Mouse (Mus musculus) heart, embryonic 12.5 days (tissue): Measurements from ENCODE around the gene 3110009E18Rik. TPM values are rescaled to one million over a fixed set of nuclear protein-coding genes. Genes with fewer than 3 reads are reported as not detected.

Experiments used
- ATAC-seq: fragments of 200-750 bp; cut with Nextera tagmentation; 2 replicates; pipeline ENCODE4 v1.8.0; 2017; ENCODE audit warnings: moderate TSS enrichment, moderate library complexity; ENCODE audit not compliant: insufficient number of reproducible peaks, low FRiP score
- H3K27ac ChIP-seq: fragments of 300-500 bp; sonication (generic); 2 replicates; pipeline ENCODE4 v1.5.1; 2016; ENCODE audit warnings: mild to moderate bottlenecking, moderate library complexity; ENCODE audit not compliant: poor library complexity, severe bottlenecking
- H3K27me3 ChIP-seq: fragments of 300-500 bp; sonication (generic); replicated peaks from 2 replicates; pipeline ENCODE4 v1.6.1; 2016; ENCODE audit warnings: mild to moderate bottlenecking, moderate library complexity
- H3K36me3 ChIP-seq: fragments of 300-500 bp; sonication (generic); 2 replicates; pipeline ENCODE4 v1.6.1; 2016; ENCODE audit warnings: mild to moderate bottlenecking, moderate library complexity
- H3K4me1 ChIP-seq: fragments of 300-500 bp; sonication (generic); replicated peaks from 2 replicates; pipeline ENCODE4 v1.6.1; 2016; ENCODE audit warnings: mild to moderate bottlenecking
- H3K4me2 ChIP-seq: fragments of 300-500 bp; sonication (generic); 2 replicates; pipeline ENCODE4 v1.6.1; 2016; ENCODE audit warnings: mild to moderate bottlenecking, moderate library complexity
- H3K4me3 ChIP-seq: fragments of 300-500 bp; sonication (generic); 2 replicates; pipeline ENCODE4 v1.5.1; 2016; ENCODE audit warnings: mild to moderate bottlenecking
- H3K9ac ChIP-seq: fragments of 300-500 bp; sonication (generic); 2 replicates; pipeline ENCODE4 v1.6.1; 2016; ENCODE audit warnings: mild to moderate bottlenecking, moderate library complexity
- H3K9me3 ChIP-seq: fragments of 300-500 bp; sonication (generic); replicated peaks from 2 replicates; pipeline ENCODE4 v1.6.1; 2016; ENCODE audit warnings: mild to moderate bottlenecking, moderate library complexity
- WGBS: fragments of 180-500 bp; shearing (Covaris S2); methylation state at CpG from one replicate; pipeline ENCODE4 v1.1.7; 2016; 5-methylcytosine and 5-hydroxymethylcytosine counted together
- polyA plus RNA-seq: library from polyadenylated mRNA; unstranded; fragments of >200 nt; fragmentation: Nextera tagmentation; extraction: Ambion mirVana; gene quantifications from 2 replicates; pipeline ENCODE4 v1.2.1, GENCODE M21; 2016

The 3110009E18Rik gene
- 11.8 and 14.1 TPM in 2 replicates for polyA plus RNA-seq

DNA sequence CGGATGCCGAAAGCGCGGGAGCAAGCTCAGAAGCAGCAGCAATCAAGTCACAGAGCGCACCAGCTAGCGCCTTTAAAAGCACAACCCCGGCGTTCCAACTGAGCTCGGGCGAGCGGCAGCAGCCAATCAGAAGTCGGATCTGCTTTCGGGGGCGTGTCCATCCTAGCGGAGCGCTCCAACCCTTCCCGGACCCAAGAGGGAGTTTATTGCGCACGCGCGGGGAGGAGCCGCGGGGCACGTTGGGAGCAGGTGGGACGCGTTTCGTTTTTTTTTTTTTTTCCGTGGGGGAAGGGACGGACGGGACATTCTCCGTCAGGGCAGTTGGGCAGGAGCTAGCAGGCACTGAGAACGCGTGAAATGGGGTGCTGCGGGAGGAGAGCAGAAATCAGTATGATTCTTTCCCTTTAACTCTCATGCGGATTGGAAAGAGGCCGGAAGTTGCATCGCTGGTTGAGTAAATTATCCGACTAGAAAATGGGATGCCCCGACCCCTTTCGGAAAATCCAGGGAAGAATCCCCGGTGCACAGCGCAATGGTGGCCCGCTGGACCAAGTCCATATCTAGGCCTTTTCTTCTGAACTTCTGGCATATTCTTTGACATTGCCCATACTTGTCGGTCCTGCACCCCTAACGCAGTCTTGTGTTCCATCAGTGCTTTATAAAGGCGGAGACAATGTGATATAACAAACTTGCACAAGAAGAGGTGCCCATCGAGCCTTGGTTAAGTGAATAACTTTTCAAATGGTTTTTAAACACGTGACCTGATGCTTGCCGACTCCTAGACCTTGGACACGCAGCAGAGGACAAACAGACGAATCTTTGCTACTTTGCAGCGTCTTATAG is at the start of gene 3110009E18Rik, which contains the start of gene Dbi:
3110009E18Rik (plus strand) TSS at position 219 of the 843 bp plus-strand sequence.
Dbi (minus strand) TSS at position 110 of the 843 bp plus-strand sequence.
- H3K27ac ChIP-seq, result peak within 1 kb of the TSS; percentile 96
- WGBS, result 2% methylated on average over 52 of the region's 52 CpGs
- H3K9me3 ChIP-seq, result no peaks in the 10 kb centered on the region
- H3K36me3 ChIP-seq, result peaks cover 23% of the 10 kb centered on the region
- H3K27me3 ChIP-seq, result no peaks in the 10 kb centered on the region
- peaks cover 34% of the 10 kb centered on the region for H3K4me1 ChIP-seq
- ATAC-seq, result peak; percentile 93
- H3K4me2 ChIP-seq, result peak within 1 kb of the TSS; percentile 82
- peak within 1 kb of the TSS; percentile 83 for H3K9ac ChIP-seq
- H3K4me3 ChIP-seq, result peak within 1 kb of the TSS; percentile 67

DNA sequence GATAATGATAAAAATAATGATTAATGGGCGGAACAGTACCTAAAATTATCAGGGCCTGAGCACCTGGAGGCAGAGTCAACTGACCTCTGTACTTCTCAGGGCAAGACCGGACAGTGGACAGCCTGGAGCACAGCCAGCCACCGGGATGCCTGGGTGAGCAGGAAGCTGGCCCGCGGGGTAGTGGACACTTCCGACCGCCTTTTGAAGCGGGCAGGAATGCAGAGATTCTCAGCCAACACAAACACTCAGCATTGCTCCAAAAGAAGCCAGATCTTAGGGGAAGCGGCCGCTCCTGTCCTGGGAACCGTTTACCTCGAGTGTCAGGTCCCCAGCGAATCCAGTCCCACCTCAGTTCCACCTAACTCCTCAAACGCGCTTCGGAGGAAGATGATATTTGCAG is 48.1 kb upstream of the 3110009E18Rik start:
- WGBS, result 5% methylated on average over 16 of the region's 16 CpGs
- ATAC-seq, result no peak
- H3K9ac ChIP-seq, result peak overlapping the region; percentile 62

DNA sequence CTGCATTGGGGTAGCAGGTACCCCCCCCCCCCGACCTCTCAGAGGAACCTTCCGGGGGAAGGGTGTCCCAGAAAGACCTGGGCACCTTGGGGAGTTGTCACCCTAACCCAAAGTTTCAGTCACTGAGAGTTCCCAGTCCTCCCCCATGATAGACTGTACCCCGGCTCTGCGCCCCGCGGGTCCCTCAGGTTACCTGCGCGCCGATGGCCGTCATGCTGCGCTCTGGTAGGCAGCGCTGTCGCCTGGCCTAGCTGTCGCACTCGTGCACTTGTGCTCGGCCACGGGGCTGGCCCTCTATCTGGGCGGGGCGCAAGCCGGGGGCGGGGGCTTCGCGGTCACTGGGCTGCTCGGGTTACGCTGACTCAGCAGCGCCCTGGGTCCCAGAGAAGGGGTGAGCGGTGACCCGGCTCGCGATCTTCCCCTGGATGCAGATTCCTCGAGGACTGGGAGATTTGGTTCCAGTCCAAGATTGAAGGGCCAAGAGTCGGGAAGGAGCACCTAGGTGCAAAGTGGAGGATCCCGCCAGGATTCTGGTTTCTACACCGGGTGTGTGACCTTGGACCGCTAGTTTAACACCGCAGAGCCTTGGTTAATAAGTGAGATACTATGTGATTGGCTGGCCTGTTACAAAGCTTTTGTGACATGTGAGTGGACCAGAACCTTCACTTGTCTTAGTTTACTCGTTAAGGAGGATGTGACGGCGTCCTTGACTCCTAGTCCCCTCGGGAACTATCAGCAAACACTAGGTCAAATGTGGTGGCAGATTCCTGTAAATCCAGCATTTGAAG is 47.3 kb upstream of the 3110009E18Rik start, which contains the start of gene Tmem37:
Tmem37 (minus strand) TSS at position 556 of the 788 bp plus-strand sequence.
- 1% methylated on average over 40 of the region's 40 CpGs for WGBS
- peak within 1 kb of the TSS; percentile 89 for H3K4me2 ChIP-seq
- H3K9me3 ChIP-seq, result no peaks in the 10 kb centered on the region
- peak within 1 kb of the TSS; percentile 45; the same call in 1 of the 2 replicates for H3K27ac ChIP-seq
- H3K4me3 ChIP-seq, result peak within 1 kb of the TSS; percentile 46
- H3K27me3 ChIP-seq, result no peaks in the 10 kb centered on the region; the same call in 1 of the 2 replicates
- peaks cover 23% of the 10 kb centered on the region for H3K4me1 ChIP-seq
- peak within 1 kb of the TSS; percentile 62 for H3K9ac ChIP-seq
- no peaks in the 10 kb centered on the region for H3K36me3 ChIP-seq
- peak; percentile 85 for ATAC-seq

More for the DNA sequence above, 48.1 kb upstream of the 3110009E18Rik start:
- Histone ChIP-seq H3K9me3 (no peaks in the 10 kb centered on the region), H3K4me2 (peak overlapping the region; percentile 89), H3K36me3 (peaks cover 2% of the 10 kb centered on the region; the same call in 1 of the 2 replicates), H3K27me3 (no peaks in the 10 kb centered on the region; the same call in 1 of the 2 replicates), H3K4me3 (peak overlapping the region; percentile 46), H3K27ac (no peak overlapping the region), H3K4me1 (peaks cover 23% of the 10 kb centered on the region)

DNA sequence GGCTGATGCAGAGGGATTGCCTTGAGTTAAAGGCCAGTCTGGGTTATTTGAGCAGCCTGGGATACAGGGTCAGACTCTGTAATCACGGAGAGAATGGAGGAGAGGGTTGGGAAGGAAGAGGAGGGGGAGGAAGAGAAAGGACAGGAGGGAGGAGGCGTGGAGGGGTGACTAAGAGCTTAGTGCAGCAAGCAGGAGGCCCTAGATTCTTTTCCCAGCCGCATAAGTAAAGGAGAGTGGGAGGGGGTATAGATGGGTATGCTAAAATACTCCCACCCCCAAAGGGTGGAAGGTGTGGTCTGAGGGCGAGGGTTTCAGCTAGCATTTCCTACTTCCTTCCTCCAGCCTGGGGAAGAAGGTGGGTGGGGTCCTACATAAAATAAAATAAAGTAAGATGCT is 46.7 kb upstream of the 3110009E18Rik start:
- Histone ChIP-seq H3K4me3 (peak overlapping the region; percentile 46), H3K9ac (peak overlapping the region; percentile 62; the same call in 1 of the 2 replicates), H3K27ac (peak overlapping the region; percentile 45; the same call in 1 of the 2 replicates), H3K4me1 (peaks cover 19% of the 10 kb centered on the region), H3K36me3 (no peaks in the 10 kb centered on the region), H3K4me2 (peak overlapping the region; percentile 89), H3K9me3 (no peaks in the 10 kb centered on the region), H3K27me3 (no peaks in the 10 kb centered on the region; the same call in 1 of the 2 replicates)
- peak; percentile 35; the same call in 1 of the 2 replicates for ATAC-seq
- 34% methylated on average over 4 of the region's 4 CpGs for WGBS

DNA sequence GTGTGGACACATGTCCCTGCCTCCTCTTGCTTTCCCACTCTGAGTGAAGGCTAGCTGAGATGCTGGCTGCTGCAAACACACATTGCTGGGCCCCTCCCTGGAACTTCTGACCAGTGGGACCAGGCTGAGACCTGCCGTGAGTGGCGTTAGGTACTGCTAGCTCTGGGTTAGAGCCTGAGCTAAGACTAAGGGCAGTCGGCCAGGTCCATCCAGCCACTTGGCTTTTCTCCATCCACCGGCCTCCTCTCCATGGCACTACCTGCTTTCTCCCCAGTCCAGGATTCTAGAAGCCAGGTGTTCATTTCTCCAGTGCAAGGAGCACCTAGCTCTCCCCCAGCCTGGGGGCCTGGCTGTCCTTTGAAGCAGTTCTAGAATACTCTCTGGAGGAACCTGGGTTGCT is 46.1 kb upstream of the 3110009E18Rik start:
- no peaks in the 10 kb centered on the region for H3K9me3 ChIP-seq
- no peak overlapping the region for H3K27ac ChIP-seq
- 70% methylated on average over 4 of the region's 4 CpGs for WGBS
- H3K4me3 ChIP-seq, result no peak overlapping the region
- H3K4me2 ChIP-seq, result no peak overlapping the region
- peaks cover 19% of the 10 kb centered on the region for H3K4me1 ChIP-seq
- no peaks in the 10 kb centered on the region for H3K36me3 ChIP-seq
- no peak overlapping the region for H3K9ac ChIP-seq
- ATAC-seq, result no peak
- no peaks in the 10 kb centered on the region; the same call in 1 of the 2 replicates for H3K27me3 ChIP-seq

DNA sequence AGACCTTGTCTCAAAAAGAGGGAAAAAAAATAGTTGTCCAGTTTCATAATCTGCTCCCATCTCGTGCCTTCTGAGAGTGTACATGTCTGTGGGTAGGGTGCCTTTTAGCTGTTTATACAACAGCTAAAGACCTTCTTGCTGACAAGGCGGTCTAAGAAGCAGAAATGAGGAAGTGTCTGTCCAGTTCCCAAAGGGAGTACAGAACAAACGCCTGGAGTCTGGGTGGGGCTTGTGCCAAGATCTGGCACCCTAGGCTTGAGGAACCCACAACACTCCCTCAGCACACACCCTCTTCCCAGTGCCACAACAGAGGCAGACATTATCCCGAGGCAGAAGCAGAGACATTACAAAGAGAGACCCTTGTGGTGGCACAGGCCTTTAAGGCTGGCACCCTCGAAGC is 45.5 kb upstream of the 3110009E18Rik start:
- H3K4me3 ChIP-seq, result no peak overlapping the region
- H3K27me3 ChIP-seq, result no peaks in the 10 kb centered on the region; the same call in 1 of the 2 replicates
- whole genome bisulfite sequencing, result 79% methylated on average over 5 of the region's 5 CpGs
- no peaks in the 10 kb centered on the region for H3K36me3 ChIP-seq
- H3K4me1 ChIP-seq, result peaks cover 19% of the 10 kb centered on the region
- H3K4me2 ChIP-seq, result no peak overlapping the region
- H3K9ac ChIP-seq, result no peak overlapping the region
- no peaks in the 10 kb centered on the region for H3K9me3 ChIP-seq
- no peak overlapping the region for H3K27ac ChIP-seq
- no peak for ATAC-seq

DNA sequence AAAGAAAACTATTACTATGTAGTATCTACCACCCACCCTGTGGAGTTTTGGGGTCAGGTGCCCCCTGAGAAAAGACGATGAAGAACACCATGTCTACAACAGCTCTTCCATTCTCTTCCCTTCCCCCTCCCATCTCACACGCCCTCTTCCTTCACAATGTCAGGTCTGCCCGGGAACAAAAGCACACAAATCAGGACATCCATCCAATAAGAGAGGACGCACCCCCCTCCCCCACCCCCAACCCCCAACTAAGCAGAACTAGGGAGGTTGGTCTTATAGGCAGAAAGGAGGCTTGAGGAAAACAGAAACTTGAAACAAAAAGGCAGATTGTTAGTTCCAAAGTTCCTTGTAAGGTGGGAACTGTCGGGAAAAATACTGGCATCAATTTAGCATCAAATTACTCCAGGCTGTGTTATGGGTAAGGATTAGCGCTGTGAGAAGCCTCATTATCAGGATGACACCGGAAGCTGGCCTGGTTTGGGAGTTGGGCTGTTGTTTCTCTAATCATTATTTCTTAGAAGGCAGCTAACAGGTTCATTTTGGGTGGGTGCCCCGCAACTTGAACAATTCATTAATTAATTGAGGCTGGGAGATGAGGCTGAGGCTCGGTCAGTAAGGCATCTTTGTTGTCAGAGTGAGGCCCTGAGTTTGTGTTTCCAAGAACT is 43.1 kb upstream of the 3110009E18Rik start:
- Histone ChIP-seq H3K27me3 (no peaks in the 10 kb centered on the region), H3K9me3 (no peaks in the 10 kb centered on the region), H3K4me2 (no peak overlapping the region), H3K4me3 (no peak overlapping the region), H3K36me3 (no peaks in the 10 kb centered on the region), H3K4me1 (peaks cover 23% of the 10 kb centered on the region), H3K9ac (no peak overlapping the region), H3K27ac (no peak overlapping the region)
- ATAC-seq, result no peak
- WGBS, result 25% methylated on average over 9 of the region's 9 CpGs

DNA sequence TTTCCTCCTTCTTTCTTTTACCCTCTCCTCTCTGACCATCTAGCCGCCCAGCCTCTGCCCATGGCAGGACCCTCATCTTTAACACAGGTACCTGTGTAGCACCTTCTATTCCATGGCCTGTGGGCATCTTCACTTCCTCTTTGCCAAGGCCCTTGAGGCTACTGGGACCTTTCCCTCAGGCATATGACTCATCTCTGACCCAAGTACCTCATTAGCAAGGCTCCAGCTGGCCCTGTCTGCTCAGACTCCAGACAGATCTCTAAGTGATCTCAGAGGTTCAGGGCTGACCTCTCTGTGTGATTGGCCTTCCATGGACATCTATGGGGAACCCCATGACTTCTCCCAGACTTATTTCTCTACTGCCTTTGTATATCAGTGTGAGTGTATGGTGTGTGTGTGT is 40.4 kb upstream of the 3110009E18Rik start:
- no peaks in the 10 kb centered on the region for H3K9me3 ChIP-seq
- 79% methylated on average over 1 of the region's 1 CpGs for WGBS
- no peak overlapping the region for H3K27ac ChIP-seq
- H3K4me2 ChIP-seq, result no peak overlapping the region
- H3K9ac ChIP-seq, result no peak overlapping the region
- H3K27me3 ChIP-seq, result no peaks in the 10 kb centered on the region
- H3K36me3 ChIP-seq, result no peaks in the 10 kb centered on the region
- no peak overlapping the region for H3K4me3 ChIP-seq
- ATAC-seq, result no peak
- peaks cover 26% of the 10 kb centered on the region for H3K4me1 ChIP-seq

DNA sequence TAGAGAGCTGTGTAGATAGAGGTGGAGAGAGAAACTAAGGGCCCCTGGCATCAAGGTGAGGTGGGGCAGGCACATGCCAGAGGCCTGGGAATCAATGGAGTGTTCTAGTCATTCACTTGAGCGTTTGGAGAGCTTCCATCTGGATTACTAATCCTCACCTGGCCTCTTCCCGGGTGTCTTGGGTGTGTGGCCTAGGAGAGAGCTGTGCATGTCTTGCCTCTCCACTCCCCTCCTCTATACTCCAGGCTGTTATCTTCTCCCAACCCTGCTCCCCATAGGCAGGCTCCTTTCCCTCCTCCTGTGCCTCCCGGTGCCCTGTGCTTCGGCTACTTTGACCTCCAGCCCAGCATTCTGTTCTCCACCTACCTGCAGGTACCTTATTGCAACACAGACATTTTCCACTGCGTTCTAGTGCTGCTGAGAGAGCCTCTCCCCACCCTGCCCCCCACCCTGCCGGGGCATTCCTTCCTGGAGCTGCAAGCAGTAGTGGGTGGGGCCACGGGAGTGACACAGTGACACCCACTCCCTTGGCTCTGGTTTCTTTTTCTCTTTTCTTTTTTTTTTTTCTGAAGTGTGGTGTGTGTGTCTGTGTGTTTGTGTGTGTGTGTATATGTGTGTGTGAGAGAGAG is 37.9 kb upstream of the 3110009E18Rik start:
- WGBS, result 8% methylated on average over 7 of the region's 7 CpGs
- Histone ChIP-seq H3K36me3 (no peaks in the 10 kb centered on the region), H3K27ac (peak overlapping the region; percentile 43; the same call in 1 of the 2 replicates), H3K27me3 (no peaks in the 10 kb centered on the region), H3K9me3 (no peaks in the 10 kb centered on the region), H3K4me2 (peak overlapping the region; percentile 29), H3K4me3 (no peak overlapping the region), H3K4me1 (peaks cover 29% of the 10 kb centered on the region), H3K9ac (no peak overlapping the region)
- peak; percentile 63; the same call in 1 of the 2 replicates for ATAC-seq

DNA sequence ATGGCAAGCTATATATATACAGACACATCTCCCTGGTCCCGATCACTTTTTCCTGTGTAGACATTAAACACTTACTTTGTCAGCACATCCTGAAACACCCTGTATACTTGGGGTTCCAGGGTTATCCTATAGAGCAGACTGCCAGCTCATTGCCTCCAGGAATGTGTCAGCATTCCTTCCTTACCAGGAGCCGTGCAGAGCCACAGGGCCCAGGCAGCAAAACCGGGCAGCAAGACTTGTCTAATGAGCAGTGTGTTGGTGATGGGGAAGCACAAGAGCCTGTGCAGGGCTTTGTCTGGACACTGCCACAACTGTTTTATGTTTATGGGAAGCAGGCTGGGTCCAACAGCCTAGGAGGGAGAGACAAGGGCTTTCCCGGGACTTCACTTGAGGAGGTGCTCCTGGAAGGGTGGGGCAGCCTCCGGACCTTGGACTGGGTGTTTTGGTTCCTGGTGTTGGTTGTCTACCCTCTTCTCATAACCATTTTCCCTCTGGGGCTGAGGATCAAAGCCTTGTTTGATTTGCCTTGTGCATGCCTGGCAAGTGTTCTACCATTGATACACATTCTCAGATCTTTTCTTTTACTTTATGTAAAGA is 37.0 kb upstream of the 3110009E18Rik start:
- Histone ChIP-seq H3K4me3 (no peak overlapping the region), H3K4me2 (peak overlapping the region; percentile 29; the same call in 1 of the 2 replicates), H3K27ac (peak overlapping the region; percentile 43), H3K9ac (no peak overlapping the region), H3K36me3 (no peaks in the 10 kb centered on the region), H3K9me3 (no peaks in the 10 kb centered on the region), H3K4me1 (peaks cover 29% of the 10 kb centered on the region), H3K27me3 (no peaks in the 10 kb centered on the region)
- ATAC-seq, result 0 out of 2 replicates have a peak, but pooled peaks have one; percentile 24
- WGBS, result 25% methylated on average over 5 of the region's 5 CpGs
